Mouse (Mus musculus): ENCODE results near the gene Zcchc7. TPM values are rescaled to one million over a fixed set of nuclear protein-coding genes. Genes with fewer than 3 reads are reported as not detected.

Gene Zcchc7
- polyA plus RNA-seq, 1 experiment: 5.3 TPM

- H3K4me3 ChIP-seq (ENCODE audit: insufficient read depth, poor library complexity, severe bottlenecking): no peak overlapping the region
- TF ChIP-seq MAX (IDR thresholded peaks at IDR 0.05) (no peak), FOSL1 (IDR thresholded peaks at IDR 0.05; ENCODE audit: insufficient read depth, low read length, poor library complexity, severe bottlenecking) (no peak), CEBPB (IDR thresholded peaks at IDR 0.05; ENCODE audit: low read depth) (no peak), MYOG (IDR thresholded peaks at IDR 0.05; ENCODE audit: control insufficient read depth, extremely low read depth, insufficient read length) (no peak), USF1 (IDR thresholded peaks at IDR 0.05; ENCODE audit: low read depth) (no peak), CTCF (IDR thresholded peaks at IDR 0.05; ENCODE audit: control insufficient read depth, insufficient read depth, insufficient read length) (no peak), MYOD1 (IDR thresholded peaks at IDR 0.05; ENCODE audit: control insufficient read depth, insufficient read length, low read depth) (no peak)
Measured at GRCm38 (mm10) chr4:44920831-44921230, 165.2 kb downstream of the Zcchc7 start.

GRCm38 (mm10) chr4:44922466-44923128, 166.9 kb downstream of the Zcchc7 start:
- TF ChIP-seq FOSL1 (IDR thresholded peaks at IDR 0.05; ENCODE audit: insufficient read depth, low read length, poor library complexity, severe bottlenecking) (no peak), MAX (IDR thresholded peaks at IDR 0.05) (no peak), CEBPB (IDR thresholded peaks at IDR 0.05; ENCODE audit: low read depth) (no peak)
- Histone ChIP-seq H3K27me3 (ENCODE audit: control insufficient read depth, insufficient read depth, insufficient read length) (no peaks in the 10 kb centered on the region), H3K36me3 (ENCODE audit: control insufficient read depth, insufficient read depth) (peaks cover 14% of the 10 kb centered on the region), H3K79me2 (ENCODE audit: control insufficient read depth, insufficient read depth) (no peaks in the 10 kb centered on the region), H3K4me3 (ENCODE audit: insufficient read depth, poor library complexity, severe bottlenecking) (no peak overlapping the region), H3ac (ENCODE audit: control insufficient read depth, insufficient read length, low read depth) (no peak overlapping the region), H3K79me3 (ENCODE audit: low read depth) (no peaks in the 10 kb centered on the region)

More at GRCm38 (mm10) chr4:44920831-44921230, 165.2 kb downstream of the Zcchc7 start:
- no peaks in the 10 kb centered on the region for H3K27me3 ChIP-seq (ENCODE audit: control insufficient read depth, insufficient read depth, insufficient read length)
- no peaks in the 10 kb centered on the region for H3K79me2 ChIP-seq (ENCODE audit: control insufficient read depth, insufficient read depth)
- H3ac ChIP-seq (ENCODE audit: control insufficient read depth, insufficient read length, low read depth): no peak overlapping the region
- H3K36me3 ChIP-seq (ENCODE audit: control insufficient read depth, insufficient read depth): no peaks in the 10 kb centered on the region
- H3K79me3 ChIP-seq (ENCODE audit: low read depth): no peaks in the 10 kb centered on the region

GRCm38 (mm10) chr4:44923129-44923481, 167.4 kb downstream of the Zcchc7 start:
- no peaks in the 10 kb centered on the region for H3K27me3 ChIP-seq (ENCODE audit: control insufficient read depth, insufficient read depth, insufficient read length)
- no peak for TF ChIP-seq MYOD1 (IDR thresholded peaks at IDR 0.05; ENCODE audit: control insufficient read depth, insufficient read length, low read depth)
- peaks cover 14% of the 10 kb centered on the region for H3K36me3 ChIP-seq (ENCODE audit: control insufficient read depth, insufficient read depth)
- H3K4me3 ChIP-seq (ENCODE audit: insufficient read depth, poor library complexity, severe bottlenecking): no peak overlapping the region
- no peaks in the 10 kb centered on the region for H3K79me3 ChIP-seq (ENCODE audit: low read depth)
- no peak overlapping the region for H3ac ChIP-seq (ENCODE audit: control insufficient read depth, insufficient read length, low read depth)
- no peaks in the 10 kb centered on the region for H3K79me2 ChIP-seq (ENCODE audit: control insufficient read depth, insufficient read depth)

GRCm38 (mm10) chr4:44927934-44928333, 172.3 kb downstream of the Zcchc7 start:
- peaks cover 51% of the 10 kb centered on the region for H3K36me3 ChIP-seq (ENCODE audit: control insufficient read depth, insufficient read depth)
- no peaks in the 10 kb centered on the region for H3K79me2 ChIP-seq (ENCODE audit: control insufficient read depth, insufficient read depth)
- no peak overlapping the region for H3ac ChIP-seq (ENCODE audit: control insufficient read depth, insufficient read length, low read depth)
- no peaks in the 10 kb centered on the region for H3K27me3 ChIP-seq (ENCODE audit: control insufficient read depth, insufficient read depth, insufficient read length)
- no peaks in the 10 kb centered on the region for H3K79me3 ChIP-seq (ENCODE audit: low read depth)
- TF ChIP-seq USF1 (IDR thresholded peaks at IDR 0.05; ENCODE audit: low read depth): no peak
- no peak for TF ChIP-seq FOSL1 (IDR thresholded peaks at IDR 0.05; ENCODE audit: insufficient read depth, low read length, poor library complexity, severe bottlenecking)
- TF ChIP-seq MYOG (IDR thresholded peaks at IDR 0.05; ENCODE audit: control insufficient read depth, extremely low read depth, insufficient read length): no peak
- TF ChIP-seq CTCF (IDR thresholded peaks at IDR 0.05; ENCODE audit: control insufficient read depth, insufficient read depth, insufficient read length): no peak
- no peak for TF ChIP-seq CEBPB (IDR thresholded peaks at IDR 0.05; ENCODE audit: low read depth)
- no peak for TF ChIP-seq MAX (IDR thresholded peaks at IDR 0.05)
- TF ChIP-seq MYOD1 (IDR thresholded peaks at IDR 0.05; ENCODE audit: control insufficient read depth, insufficient read length, low read depth): no peak
- H3K4me3 ChIP-seq (ENCODE audit: insufficient read depth, poor library complexity, severe bottlenecking): no peak overlapping the region

GRCm38 (mm10) chr4:44928790-44929189, 173.1 kb downstream of the Zcchc7 start:
- Histone ChIP-seq H3K36me3 (ENCODE audit: control insufficient read depth, insufficient read depth) (peaks cover 57% of the 10 kb centered on the region), H3K79me3 (ENCODE audit: low read depth) (no peaks in the 10 kb centered on the region), H3K4me3 (ENCODE audit: insufficient read depth, poor library complexity, severe bottlenecking) (no peak overlapping the region), H3K27me3 (ENCODE audit: control insufficient read depth, insufficient read depth, insufficient read length) (no peaks in the 10 kb centered on the region), H3K79me2 (ENCODE audit: control insufficient read depth, insufficient read depth) (no peaks in the 10 kb centered on the region), H3ac (ENCODE audit: control insufficient read depth, insufficient read length, low read depth) (no peak overlapping the region)
- TF ChIP-seq CTCF (IDR thresholded peaks at IDR 0.05; ENCODE audit: control insufficient read depth, insufficient read depth, insufficient read length): no peak
- no peak for TF ChIP-seq FOSL1 (IDR thresholded peaks at IDR 0.05; ENCODE audit: insufficient read depth, low read length, poor library complexity, severe bottlenecking)
- no peak for TF ChIP-seq MYOG (IDR thresholded peaks at IDR 0.05; ENCODE audit: control insufficient read depth, extremely low read depth, insufficient read length)
- no peak for TF ChIP-seq MAX (IDR thresholded peaks at IDR 0.05)
- no peak for TF ChIP-seq MYOD1 (IDR thresholded peaks at IDR 0.05; ENCODE audit: control insufficient read depth, insufficient read length, low read depth)
- TF ChIP-seq CEBPB (IDR thresholded peaks at IDR 0.05; ENCODE audit: low read depth): no peak
- no peak for TF ChIP-seq USF1 (IDR thresholded peaks at IDR 0.05; ENCODE audit: low read depth)

- no peaks in the 10 kb centered on the region for H3K27me3 ChIP-seq (ENCODE audit: control insufficient read depth, insufficient read depth, insufficient read length)
- TF ChIP-seq CTCF (IDR thresholded peaks at IDR 0.05; ENCODE audit: control insufficient read depth, insufficient read depth, insufficient read length) (no peak), FOSL1 (IDR thresholded peaks at IDR 0.05; ENCODE audit: insufficient read depth, low read length, poor library complexity, severe bottlenecking) (no peak)
- no peak overlapping the region for H3K4me3 ChIP-seq (ENCODE audit: insufficient read depth, poor library complexity, severe bottlenecking)
- H3K36me3 ChIP-seq (ENCODE audit: control insufficient read depth, insufficient read depth): peaks cover 57% of the 10 kb centered on the region
- no peaks in the 10 kb centered on the region for H3K79me3 ChIP-seq (ENCODE audit: low read depth)
- no peak overlapping the region for H3ac ChIP-seq (ENCODE audit: control insufficient read depth, insufficient read length, low read depth)
- H3K79me2 ChIP-seq (ENCODE audit: control insufficient read depth, insufficient read depth): no peaks in the 10 kb centered on the region
Measured at GRCm38 (mm10) chr4:44930406-44930805, 174.7 kb downstream of the Zcchc7 start.

Measured in C2C12 (cell line).